Mouse (Mus musculus) bone marrow macrophage, adult 2 months (primary cell): ENCODE results near the gene Cfap221.

Source experiments
- CTCF ChIP-seq: IDR thresholded peaks from 2 replicates; pipeline ENCODE4 v1.5.1; 2012; ENCODE audit warnings: low read depth, mild to moderate bottlenecking, low read length, moderate library complexity
- POLR2A ChIP-seq: IDR thresholded peaks from 2 replicates; pipeline ENCODE4 v1.6.1; 2012; ENCODE audit warnings: mild to moderate bottlenecking, low read depth, low read length, borderline replicate concordance

DNA sequence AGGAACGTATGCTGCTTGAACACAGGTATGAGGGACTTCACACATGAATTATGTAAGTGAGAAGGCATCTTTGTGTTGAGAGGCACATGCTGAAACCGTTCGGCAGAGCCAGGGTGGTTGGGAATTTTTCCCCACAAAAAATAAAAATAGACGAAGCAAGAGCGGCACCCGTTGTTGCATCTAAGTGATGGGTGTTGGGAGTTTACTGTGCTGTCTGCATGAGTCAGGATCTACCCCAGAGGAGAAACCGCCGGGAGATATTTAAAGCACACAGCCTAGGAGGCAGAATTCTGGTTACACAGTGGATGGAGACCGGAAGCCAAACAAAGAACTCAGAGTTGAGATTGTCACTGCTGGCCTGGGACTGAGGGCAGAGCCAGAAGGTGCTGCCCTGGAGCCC lies 105.9 kb downstream of the Cfap221 start:
- TF ChIP-seq CTCF (no peak), POLR2A (no peak)
